Mouse (Mus musculus) G1E-ER4 (cell line): Measurements from ENCODE around the gene Klhdc7b. TPM values are rescaled to one million over a fixed set of nuclear protein-coding genes. Genes with fewer than 3 reads are reported as not detected.

ENCODE experiments used
- GATA1 ChIP-seq: IDR thresholded peaks from one replicate; pipeline ENCODE4 v1.8.0; 2012; ENCODE audit warnings: low read length, inconsistent platforms
- polyA plus RNA-seq: library from polyadenylated mRNA; stranded (reverse); fragments of >175 nt; gene quantifications from 2 replicates; pipeline ENCODE4 v1.2.3, GENCODE M21; 2012

The Klhdc7b gene
- polyA plus RNA-seq, 1 experiment: not detected

DNA sequence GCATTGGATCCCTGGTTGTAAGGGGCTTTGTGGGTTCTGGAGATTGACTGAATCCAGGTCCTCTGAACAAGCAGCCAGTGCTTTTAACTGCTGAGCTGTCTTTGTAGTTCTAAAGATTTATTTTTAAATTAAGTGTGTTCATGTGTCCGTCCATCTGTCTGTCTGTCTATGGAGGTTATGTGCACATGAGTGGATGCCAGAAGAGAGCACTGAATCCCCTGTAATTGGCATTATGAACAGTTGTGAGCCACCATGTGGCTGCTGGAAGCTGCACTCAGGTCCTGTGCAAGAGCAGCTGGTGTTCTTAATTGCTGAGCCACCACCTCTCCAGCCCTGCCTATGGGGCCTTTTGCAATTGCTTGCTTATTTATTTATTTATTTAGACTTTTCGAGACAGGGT, 13.4 kb downstream of the Klhdc7b start:
- TF ChIP-seq GATA1: no peak

DNA sequence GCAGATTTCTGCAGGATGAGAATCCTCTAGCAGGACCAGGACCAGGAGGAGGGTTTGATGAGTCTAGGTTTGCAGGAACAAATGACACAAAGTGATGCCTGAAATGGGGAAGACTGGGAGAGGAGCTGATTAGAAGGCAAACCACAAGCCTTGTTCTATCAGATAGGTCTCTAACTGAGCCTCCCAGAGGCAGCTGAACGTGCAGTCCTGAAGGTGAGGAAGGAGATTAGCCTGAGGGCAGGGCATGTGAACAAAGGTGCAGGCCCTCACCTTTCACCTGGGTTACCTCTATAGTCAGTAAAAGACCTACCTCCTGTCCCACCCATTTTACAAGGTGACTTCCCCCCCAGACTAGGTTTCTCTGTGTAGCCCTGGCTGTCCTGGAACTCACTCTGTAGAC, 15.0 kb downstream of the Klhdc7b start:
- no peak for TF ChIP-seq GATA1

DNA sequence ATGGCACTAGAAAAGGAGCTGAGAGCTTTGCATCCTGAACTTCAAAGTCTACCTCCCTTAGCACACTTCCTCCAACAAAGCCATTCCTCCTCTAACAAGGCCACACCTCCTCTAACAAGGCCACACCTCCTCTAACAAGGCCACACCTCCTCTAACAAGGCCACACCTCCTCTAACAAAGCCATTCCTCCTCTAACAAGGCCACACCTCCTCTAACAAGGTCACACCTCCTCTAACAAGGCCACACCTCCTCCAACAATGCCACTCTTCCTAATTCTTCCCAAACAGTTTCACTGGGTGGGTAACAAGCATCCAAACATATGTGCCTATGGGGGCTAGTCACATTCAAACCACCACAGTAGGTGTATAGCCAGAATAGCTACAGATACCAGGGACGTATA, 17.8 kb downstream of the Klhdc7b start:
- TF ChIP-seq GATA1: no peak

DNA sequence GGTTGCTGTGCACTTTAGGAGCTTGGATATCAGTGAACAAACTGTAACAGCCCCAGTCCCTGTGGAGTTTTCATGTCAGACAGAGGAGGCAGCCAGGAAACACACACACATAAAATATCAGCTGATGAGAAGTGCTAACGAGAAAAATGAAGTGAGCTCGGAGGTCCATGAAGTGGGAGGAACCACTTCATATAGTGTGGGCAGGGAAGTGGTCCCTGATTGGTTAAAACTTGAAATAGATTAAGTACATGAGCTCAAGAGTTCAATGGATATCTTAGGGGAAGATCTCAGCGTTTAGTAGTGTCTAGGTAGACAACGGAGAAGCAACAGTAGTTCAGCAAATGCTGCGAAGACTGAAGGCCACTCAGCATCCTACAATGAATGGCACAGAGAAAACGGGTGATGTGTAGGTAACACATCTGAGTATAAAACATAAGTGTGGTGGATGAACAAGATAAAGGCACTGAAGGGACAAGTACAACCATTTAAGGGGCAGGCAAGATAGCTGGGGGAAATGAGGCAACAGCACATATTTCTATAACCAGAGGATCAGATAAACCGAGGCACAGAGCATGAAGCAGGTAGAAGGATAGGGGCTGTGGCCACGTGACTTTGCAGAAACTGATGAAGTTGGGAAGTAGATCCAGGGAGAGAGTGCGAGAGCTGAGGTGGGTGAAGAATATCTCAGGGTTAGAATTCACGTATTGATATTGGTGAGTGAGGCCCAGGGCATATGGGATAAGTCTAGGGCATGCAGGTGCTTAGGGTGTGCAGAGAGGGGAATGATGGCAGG, 20.3 kb downstream of the Klhdc7b start:
- TF ChIP-seq GATA1: no peak

DNA sequence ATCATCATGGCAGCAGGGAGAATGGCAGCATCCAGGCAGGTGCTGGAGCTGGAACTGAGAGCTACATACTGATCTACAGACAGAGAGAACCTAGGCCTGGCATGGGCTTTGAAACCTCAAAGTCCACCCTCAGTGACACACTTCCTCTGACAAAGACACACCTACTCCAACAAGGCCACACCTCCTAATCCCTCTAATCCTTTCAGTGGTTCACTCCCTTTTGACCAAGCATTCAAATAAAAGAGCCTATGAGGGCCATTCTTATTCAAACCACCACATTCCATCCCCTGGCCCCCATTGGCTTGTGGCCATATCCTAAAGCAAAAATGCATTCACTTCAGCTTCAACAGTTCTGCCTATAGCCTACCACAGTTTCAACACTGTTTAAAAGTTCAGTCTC, 22.0 kb downstream of the Klhdc7b start:
- TF ChIP-seq GATA1: no peak

DNA sequence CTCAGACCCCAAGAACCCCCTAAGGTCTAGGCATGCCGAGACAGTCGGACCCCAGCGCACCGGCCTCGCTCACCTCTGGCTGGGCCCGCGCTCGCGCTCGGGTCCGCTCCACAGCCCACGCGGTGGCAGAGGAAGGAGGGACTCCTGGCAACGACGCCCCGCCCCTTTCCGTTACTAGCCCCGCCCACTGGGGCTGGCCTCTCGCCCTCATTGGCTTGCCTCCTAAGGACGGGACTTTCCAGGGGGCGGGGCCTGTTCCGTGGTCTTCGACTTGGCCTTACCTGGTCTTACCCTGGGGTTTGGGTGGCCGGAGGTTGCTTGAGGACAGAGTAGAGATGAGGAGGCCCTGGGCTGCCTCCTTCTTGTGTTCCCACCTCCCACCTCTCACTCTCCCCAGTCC, 25.4 kb downstream of the Klhdc7b start, which contains the start of gene Syce3:
Syce3 (minus strand) TSS at position 386 of the 400 bp plus-strand sequence.
- TF ChIP-seq GATA1: no peak

DNA sequence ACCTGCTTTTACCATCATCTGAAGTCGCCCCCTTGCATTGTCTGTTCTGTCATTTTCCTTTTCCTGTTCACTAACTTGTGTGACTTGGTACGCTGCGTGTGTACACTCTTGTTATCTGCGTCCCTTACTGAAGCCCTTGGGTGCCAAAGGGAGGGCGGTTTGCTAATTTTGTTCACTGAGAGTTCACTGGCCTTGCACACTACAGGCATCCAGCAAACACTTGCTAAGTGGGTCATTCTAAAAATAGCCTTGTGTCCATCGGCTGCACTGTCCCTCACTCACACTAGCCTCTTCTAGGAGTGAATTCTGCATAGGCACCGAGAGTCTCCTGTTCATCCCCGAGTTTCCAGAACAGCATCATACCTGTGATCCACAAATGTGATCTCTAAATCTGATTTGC, 30.6 kb downstream of the Klhdc7b start:
- TF ChIP-seq GATA1: no peak

DNA sequence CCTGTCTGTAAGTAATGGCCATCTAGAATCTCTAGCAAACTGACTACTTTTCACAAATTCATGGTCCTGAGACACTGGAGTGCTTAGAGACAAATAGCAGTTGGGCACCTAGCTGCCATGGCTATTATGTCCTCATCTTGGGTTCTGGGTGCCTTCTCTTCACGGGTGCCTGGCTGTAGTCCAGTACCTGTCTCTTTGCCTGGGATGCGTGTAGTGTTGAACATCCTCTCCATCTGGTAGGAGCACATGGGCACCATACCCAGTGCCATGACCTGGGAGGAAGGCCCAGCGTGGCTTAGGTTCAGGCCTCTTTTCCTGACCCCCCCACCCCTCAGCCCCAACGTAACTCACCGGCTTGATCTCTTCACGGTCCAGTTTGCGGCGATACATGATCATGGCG, 37.2 kb downstream of the Klhdc7b start:
- TF ChIP-seq GATA1: no peak

DNA sequence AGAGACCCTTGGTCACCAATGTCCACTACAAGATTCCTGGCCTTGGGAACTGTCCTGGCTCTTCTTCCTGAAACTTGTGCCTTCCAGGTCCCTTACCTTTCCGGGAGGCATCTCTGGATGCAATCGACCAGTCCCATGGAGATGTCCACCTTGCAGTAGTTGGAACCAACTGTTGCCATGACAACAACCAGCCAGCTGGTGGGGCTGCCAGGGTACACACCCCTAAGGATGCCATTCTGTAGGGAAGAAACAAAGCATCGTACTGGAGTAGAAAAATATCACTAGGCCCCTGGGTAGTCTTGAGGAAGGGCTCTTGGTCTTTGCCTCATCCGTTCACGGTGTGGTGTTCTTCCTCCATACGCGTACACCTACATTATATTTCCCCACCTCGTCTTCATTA, 39.9 kb downstream of the Klhdc7b start:
- no peak for TF ChIP-seq GATA1

DNA sequence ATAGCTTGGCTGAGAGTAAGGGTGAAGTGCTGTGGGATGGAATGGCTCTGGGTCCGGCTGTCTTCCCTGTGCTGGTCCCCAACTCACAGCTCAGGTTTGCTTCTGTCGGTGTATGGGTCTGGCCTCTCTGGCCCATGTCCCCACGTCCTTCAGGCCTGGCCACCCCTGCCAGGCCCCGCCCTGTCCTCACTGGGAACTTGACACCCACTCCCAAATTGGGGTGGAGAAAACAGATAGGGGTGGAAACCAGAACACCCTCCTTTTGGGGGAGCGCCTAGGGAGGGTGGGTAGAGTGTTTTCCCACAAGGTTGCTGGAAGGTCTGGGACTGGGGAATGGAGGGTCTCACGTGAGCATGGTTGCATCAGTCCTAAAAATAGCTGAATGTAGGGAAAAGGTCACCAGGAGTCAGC, 41.0 kb downstream of the Klhdc7b start, which contains the start of gene Cpt1b:
Cpt1b (minus strand) TSS at position 153 of the 411 bp plus-strand sequence.
- TF ChIP-seq GATA1: no peak

DNA sequence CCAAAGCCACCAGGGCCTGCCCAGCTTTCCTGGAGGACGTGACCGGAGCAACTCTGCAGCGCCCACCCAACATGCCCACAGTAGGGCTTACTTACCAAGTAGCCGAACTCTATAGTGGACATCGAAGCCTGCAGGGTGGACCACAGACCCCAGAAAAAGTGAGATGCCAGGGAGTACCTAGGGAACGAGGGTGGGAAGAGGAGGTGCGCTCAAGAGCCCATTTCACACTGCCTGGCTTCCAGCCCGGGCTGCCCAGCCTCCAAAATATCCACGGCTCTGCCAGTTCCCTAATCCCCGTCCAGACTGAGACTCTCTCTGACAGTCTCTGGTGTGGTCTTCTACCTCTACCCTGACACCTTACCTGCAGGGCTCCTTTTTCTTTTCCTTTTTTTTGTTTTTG, 42.0 kb downstream of the Klhdc7b start:
- no peak for TF ChIP-seq GATA1

DNA sequence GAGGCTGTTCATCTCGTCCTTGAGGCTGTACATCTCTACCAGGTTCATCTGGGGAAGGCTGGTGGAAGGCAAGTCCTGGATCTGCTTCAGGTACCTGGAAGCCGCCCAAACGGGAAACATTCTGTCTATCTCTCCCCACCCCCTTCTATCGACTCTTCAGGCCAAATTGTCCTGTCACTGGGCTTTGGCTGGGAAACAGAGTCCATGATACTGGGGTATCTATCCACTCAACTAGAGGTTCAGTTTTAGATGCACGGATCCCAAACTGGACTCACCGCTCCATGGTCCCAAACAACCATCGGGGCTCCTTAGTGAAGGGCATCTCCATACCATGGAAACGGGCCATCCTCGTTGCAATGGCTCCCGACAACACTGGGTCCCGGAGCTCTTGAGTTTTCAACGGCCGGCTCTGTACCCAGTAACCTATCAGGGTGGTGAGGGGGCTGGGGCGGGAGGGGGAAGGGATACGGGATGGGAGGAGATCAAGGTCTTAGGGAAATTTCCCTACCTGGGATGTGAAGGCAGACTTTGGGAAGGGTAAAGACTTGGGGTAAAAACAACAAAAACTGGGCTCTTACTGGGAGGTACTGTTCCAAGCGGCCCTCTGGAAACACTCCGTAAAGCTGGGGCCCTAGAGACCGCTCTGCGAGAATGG, 43.5 kb downstream of the Klhdc7b start:
- TF ChIP-seq GATA1: no peak

DNA sequence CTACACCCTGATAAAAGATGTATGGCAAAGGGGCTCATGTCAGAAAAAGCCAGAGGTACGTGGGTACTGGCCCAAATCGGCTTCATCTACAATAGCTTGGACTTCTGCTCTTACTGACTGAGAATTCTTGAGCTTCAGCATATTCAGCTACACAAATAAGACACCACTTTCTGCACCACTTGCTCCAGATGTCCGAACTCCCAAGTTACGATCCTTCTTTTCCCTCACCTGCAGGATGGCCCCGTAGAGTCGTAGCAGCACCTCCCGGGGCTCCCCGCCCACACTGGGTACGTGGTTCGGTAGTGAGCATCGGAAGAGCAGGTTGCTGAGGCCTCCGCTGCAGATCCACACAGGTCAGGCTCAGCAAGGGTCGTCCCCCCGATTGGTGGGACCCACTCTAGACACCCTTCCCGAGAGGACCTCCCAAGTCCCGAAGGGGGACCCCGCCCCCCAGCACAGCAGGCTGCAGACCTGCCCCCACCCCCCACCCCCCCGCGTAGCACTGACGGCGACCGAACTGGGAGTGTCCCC, 44.2 kb downstream of the Klhdc7b start:
- no peak for TF ChIP-seq GATA1

DNA sequence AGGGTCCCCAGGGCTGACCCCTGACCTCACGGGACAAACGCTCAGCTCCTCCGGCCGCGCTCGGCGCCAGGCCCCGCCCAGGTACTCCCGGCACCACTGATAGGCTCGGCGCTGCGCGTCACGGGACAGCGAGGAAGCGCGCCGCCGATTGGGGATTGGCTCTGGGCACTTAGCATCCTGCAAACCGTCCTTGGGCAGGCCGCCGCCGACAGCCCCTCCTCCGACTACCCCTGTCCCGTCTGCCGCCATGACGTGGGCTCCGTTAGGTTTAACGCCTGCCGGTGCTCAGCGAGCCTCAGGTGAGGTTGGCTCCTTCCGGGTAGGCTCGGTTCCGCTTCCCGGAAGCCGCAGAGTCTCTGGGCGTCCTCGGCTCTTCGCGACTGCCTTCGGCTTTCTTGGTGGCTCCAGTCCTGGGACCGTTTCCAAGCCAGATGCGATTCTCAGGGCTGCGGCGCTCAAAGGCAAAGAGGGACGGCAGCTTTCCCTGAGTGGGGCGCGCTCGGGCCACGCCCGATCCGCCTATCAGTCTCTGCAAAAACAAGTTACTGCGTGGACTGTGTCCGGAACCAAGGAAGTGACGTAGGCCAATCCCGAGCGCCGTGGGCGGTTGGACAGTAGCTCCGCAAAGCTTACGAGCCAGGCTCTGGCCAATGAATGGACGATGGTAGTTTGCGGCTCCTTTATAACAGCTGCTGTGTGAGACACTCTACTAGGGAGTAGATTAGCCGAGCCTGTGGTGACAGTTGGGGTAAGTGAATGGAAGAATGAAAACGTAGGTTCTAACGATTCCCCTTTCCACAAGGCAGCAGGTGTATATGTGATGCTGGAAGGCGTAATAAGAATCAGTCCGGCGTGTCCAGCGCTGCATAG, 44.9 kb downstream of the Klhdc7b start, which contains the start of the genes C730034F03Rik, Gm44502 and Chkb:
C730034F03Rik (plus strand) TSS at position 238 of the 870 bp plus-strand sequence.
Gm44502 (minus strand) TSS at position 345 of the 870 bp plus-strand sequence.
Chkb (minus strand) TSS at position 557 of the 870 bp plus-strand sequence.
- no peak for TF ChIP-seq GATA1

DNA sequence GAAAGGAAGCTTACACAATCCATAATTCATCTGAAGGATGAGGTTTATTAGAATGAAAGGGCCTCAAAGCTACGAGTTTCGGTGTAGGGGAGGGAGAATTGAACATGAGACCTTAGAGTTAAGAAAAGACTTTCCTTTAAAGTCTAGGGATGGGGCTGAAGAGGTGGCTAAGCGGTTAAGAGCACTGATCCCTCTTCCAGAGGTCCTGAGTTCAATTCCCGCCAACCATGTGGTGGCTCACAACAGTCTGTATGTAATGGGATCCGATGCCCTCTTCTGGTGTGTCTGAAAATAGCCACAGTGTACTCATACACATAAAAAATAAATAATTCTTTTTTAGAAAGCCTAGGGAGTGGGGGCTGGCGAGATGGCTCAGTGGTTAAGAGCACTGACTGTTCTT, 45.6 kb downstream of the Klhdc7b start:
- no peak for TF ChIP-seq GATA1
